Comparison of ENCODE assay signal across 22 mouse cellular contexts in the genomic region with DNA sequence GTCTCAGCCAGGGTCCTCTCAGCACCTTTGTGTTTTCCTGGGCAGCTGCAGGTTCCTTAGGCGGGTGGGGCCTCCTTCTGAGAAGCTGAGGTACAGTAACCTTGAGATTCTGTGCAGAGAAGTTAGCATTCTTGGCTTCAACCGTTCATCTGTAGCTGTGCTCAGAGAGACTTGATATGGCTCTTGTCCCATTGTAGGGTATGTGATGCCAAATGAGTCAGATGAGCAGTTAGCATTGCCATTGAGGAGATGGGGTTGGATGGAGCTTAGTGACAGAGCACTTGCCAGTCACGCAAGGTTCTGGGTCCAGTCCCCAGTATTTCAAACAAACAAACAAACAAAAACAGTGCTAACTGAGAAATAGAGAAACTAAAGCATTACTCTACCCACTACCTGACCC. TPM values are rescaled to one million over a fixed set of nuclear protein-coding genes. Genes with fewer than 3 reads are reported as not detected.
"Had no signal": no experiment of that assay in that cellular context is flagged by ENCODE, and none has a peak within 500 bp of the region (broad histone marks: within the 10 kb centered on the region; RNA-seq: fewer than 3 reads in every experiment).

No protein-coding gene starts in this region.

- H3K4me3 ChIP-seq: liver, embryonic 13.5 days; liver, embryonic 15.5 days; lung, embryonic 15.5 days; megakaryocyte, embryonic 14.5 days; midbrain, embryonic 13.5 days; myocyte; neural tube, embryonic 13.5 days; neural tube, embryonic 15.5 days; stomach, embryonic 15.5 days had no signal

- ATAC-seq: liver, postnatal 0 days; midbrain, embryonic 13.5 days; midbrain, embryonic 16.5 days had no signal

- H3K9ac ChIP-seq: liver, embryonic 13.5 days; liver, embryonic 15.5 days; liver, postnatal 0 days; lung, embryonic 15.5 days; midbrain, embryonic 13.5 days; neural tube, embryonic 13.5 days; neural tube, embryonic 15.5 days; stomach, embryonic 15.5 days had no signal

- H3K4me2 ChIP-seq: liver, embryonic 13.5 days; liver, embryonic 15.5 days; lung, embryonic 15.5 days; midbrain, embryonic 11.5 days; midbrain, embryonic 13.5 days; neural tube, embryonic 13.5 days; neural tube, embryonic 15.5 days; stomach, embryonic 15.5 days had no signal

- DNase-seq: liver, embryonic 13.5 days; liver, postnatal 0 days; lung, adult 2 months; lung, postnatal 10 days; retina, postnatal 1 day; right cerebral cortex, adult 18-20 months; right cerebral cortex, postnatal 14 days; thymus, adult 2 months; thymus, postnatal 25 days; thymus, postnatal 4 days had no signal

- H3K9me3 ChIP-seq: liver, embryonic 13.5 days; liver, embryonic 15.5 days; lung, embryonic 15.5 days; megakaryocyte, embryonic 14.5 days; midbrain, embryonic 13.5 days; neural tube, embryonic 13.5 days; neural tube, embryonic 15.5 days; stomach, embryonic 15.5 days had no signal

- H3K27me3 ChIP-seq: liver, embryonic 13.5 days; liver, embryonic 15.5 days; lung, embryonic 15.5 days; megakaryocyte, embryonic 14.5 days; midbrain, embryonic 13.5 days; neural tube, embryonic 13.5 days; neural tube, embryonic 15.5 days; stomach, embryonic 15.5 days had no signal

- H3K27ac ChIP-seq: liver, embryonic 13.5 days; liver, embryonic 15.5 days; lung, embryonic 15.5 days; macrophage; midbrain, embryonic 13.5 days; neural tube, embryonic 13.5 days; neural tube, embryonic 15.5 days; stomach, embryonic 15.5 days; stomach, postnatal 0 days had no signal

- H3K4me1 ChIP-seq: stomach, embryonic 15.5 days had no signal

RNA-seq across cellular contexts. Expression of a gene that starts 44.5 kb away (rescaled TPM):
- polyA plus RNA-seq: macrophage had no signal
